Mouse (Mus musculus) kidney, postnatal 0 days (tissue): ENCODE results near the gene Robo2. TPM values are rescaled to one million over a fixed set of nuclear protein-coding genes. Genes with fewer than 3 reads are reported as not detected.
A peak's percentile ranks its signal among the peaks of the same experiment; 100 is the strongest.

ENCODE experiments used
- ATAC-seq: fragments of 200-750 bp; cut with Nextera tagmentation; replicated peaks from 2 replicates; pipeline ENCODE4 v1.8.0; 2017; ENCODE audit warnings: low read depth, moderate number of reproducible peaks, moderate TSS enrichment, moderate library complexity; ENCODE audit not compliant: low FRiP score
- DNase-seq: peaks from one replicate; pipeline ENCODE4 v3.0.0-alpha.2; 2016; ENCODE audit warnings: low spot score
- H3K27ac ChIP-seq: fragments of 300-500 bp; sonication (generic); 2 replicates; pipeline ENCODE4 v1.5.1; 2014; ENCODE audit warnings: mild to moderate bottlenecking
- H3K27me3 ChIP-seq: fragments of 300-500 bp; sonication (generic); 2 replicates; pipeline ENCODE4 v1.6.1; 2014; ENCODE audit warnings: low read length, mixed read lengths; ENCODE audit not compliant: insufficient read depth
- H3K36me3 ChIP-seq: fragments of 300-500 bp; sonication (generic); 2 replicates; pipeline ENCODE4 v1.6.1; 2014; ENCODE audit warnings: low read length, mixed read lengths; ENCODE audit not compliant: insufficient read depth
- H3K4me1 ChIP-seq: fragments of 300-500 bp; sonication (generic); replicated peaks from 2 replicates; pipeline ENCODE4 v1.6.1; 2014; ENCODE audit warnings: antibody characterized with exemption, low read length, mixed read lengths; ENCODE audit not compliant: insufficient read depth
- H3K4me2 ChIP-seq: fragments of 300-500 bp; sonication (generic); 2 replicates; pipeline ENCODE4 v1.6.1; 2014; ENCODE audit warnings: mild to moderate bottlenecking, low read length, moderate library complexity, mixed read lengths
- H3K4me3 ChIP-seq: fragments of 300-500 bp; sonication (generic); replicated peaks from 2 replicates; pipeline ENCODE4 v1.5.1; 2014; ENCODE audit warnings: low read depth, low read length
- H3K9ac ChIP-seq: fragments of 300-500 bp; sonication (generic); 2 replicates; pipeline ENCODE4 v1.6.1; 2014; ENCODE audit warnings: low read depth, low read length
- H3K9me3 ChIP-seq: fragments of 300-500 bp; sonication (generic); replicated peaks from 2 replicates; pipeline ENCODE4 v1.6.1; 2016; ENCODE audit warnings: low read length, inconsistent platforms, mixed read lengths
- CTCF ChIP-seq: IDR thresholded peaks from 2 replicates; pipeline ENCODE4 v1.5.1; 2016; ENCODE audit warnings: antibody characterized with exemption, low read depth, mild to moderate bottlenecking, moderate library complexity
- WGBS: fragments of 180-500 bp; shearing (Covaris S2); extraction: QIAGEN DNeasy Blood & Tissue Kit; methylation state at CpG from one replicate; pipeline ENCODE4 v1.1.7; 2014; 5-methylcytosine and 5-hydroxymethylcytosine counted together
- polyA plus RNA-seq: library from polyadenylated mRNA; unstranded; fragments of >200 nt; fragmentation: Nextera tagmentation; extraction: Ambion mirVana; gene quantifications from 2 replicates; pipeline ENCODE4 v1.2.1, GENCODE M21; 2015

Robo2 gene
- 30.7 and 34.0 TPM in 2 replicates for polyA plus RNA-seq

DNA sequence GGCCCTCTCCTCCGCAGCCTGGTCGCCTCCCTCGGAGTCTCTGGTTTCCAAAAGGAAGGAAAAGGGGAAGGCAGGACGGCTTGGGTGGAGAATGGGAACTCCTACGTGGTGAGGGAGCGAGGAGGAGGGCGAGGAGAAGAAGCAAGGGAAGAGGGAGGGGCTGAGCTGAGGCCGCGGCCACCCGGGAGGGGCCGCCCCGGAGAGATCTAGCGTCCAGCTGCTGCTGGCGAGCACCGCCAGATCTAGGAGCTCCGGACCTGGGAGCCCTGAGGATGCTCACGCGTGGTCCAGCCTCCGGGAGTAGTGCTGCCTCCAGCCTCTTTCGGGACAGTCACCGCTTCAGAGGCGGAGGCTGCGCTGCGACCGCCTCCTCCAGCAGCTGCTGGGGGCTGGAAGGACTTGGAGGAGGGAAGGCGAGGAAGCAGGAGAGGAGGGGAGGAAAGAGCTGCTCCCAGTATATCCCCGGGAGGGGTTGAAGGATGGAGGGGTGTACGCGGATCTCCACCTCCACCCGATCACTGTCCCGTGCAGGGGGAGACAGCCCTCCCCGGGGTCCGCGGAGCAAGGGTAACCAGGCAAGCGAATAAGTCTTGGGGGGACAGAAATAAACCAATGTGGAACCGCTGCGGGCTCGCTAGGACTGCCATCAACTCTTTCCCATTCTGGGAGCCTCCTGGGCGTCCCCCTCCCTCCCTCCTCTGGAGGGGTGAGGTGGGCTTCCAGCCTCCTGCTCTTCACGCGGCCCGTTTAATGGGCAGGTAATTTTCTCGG, at the start of gene Robo2:
Robo2 (minus strand) TSS at position 345 of the 771 bp plus-strand sequence.
- no peaks in the 10 kb centered on the region for H3K9me3 ChIP-seq

DNA sequence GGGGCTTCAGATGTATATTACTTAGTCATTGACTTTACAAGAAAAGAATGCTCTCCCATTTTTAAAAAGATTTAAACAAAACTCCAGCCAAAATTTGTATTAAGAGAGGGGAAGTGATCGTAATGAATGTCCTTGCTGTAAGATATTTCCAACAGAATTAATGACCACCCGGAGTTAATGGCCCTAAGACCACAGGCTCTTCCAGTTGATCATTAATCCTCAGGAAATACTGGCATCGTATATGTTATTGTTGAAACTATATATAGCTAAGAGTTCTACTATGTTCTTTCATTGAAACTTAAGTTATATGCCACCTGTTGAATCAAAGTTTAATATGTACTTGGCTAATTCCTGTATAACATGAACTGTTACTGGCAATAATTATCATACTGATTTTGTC, 46.5 kb upstream of the Robo2 start:
- Histone ChIP-seq H3K27ac (no peak overlapping the region), H3K4me2 (no peak overlapping the region), H3K4me3 (no peak overlapping the region), H3K9ac (no peak overlapping the region), H3K27me3 (no peaks in the 10 kb centered on the region), H3K4me1 (no peaks in the 10 kb centered on the region), H3K36me3 (no peaks in the 10 kb centered on the region), H3K9me3 (no peaks in the 10 kb centered on the region)
- peak; percentile 85 for DNase-seq
- no peak for TF ChIP-seq CTCF
- no peak for ATAC-seq
- WGBS = 7% methylated on average over 3 of the region's 3 CpGs

More for the DNA sequence above, at the start of gene Robo2:
- DNase-seq (peak; percentile 96), ATAC-seq (peak; percentile 85)
- under 1% methylated on average over 43 of the region's 43 CpGs for WGBS
- Histone ChIP-seq H3K9ac (peak within 1 kb of the TSS; percentile 51), H3K27me3 (no peaks in the 10 kb centered on the region), H3K4me1 (no peaks in the 10 kb centered on the region), H3K4me2 (peak within 1 kb of the TSS; percentile 90), H3K27ac (peak within 1 kb of the TSS; percentile 60; the same call in 1 of the 2 replicates), H3K36me3 (no peaks in the 10 kb centered on the region), H3K4me3 (peak within 1 kb of the TSS; percentile 48)
- no peak for TF ChIP-seq CTCF

DNA sequence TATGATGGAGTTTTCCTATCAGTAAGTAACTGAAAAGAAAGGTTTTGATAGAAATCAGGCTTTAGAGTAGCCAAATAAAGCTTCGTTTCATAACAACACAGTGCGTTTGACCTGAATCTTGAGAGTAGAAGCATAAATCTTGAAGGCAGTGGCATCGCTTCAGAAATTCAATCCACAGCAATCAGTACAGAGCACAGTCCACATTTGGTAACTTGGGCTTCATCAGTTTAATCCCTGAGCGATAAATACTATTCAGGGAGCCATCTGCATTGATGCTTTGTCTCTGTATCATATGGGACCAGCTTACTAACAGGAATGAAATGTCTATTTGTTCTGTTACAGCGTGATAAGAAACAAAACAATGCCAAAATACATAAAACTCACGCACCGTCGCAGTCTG, 46.1 kb upstream of the Robo2 start:
- H3K27ac ChIP-seq = no peak overlapping the region
- no peak for ATAC-seq

DNA sequence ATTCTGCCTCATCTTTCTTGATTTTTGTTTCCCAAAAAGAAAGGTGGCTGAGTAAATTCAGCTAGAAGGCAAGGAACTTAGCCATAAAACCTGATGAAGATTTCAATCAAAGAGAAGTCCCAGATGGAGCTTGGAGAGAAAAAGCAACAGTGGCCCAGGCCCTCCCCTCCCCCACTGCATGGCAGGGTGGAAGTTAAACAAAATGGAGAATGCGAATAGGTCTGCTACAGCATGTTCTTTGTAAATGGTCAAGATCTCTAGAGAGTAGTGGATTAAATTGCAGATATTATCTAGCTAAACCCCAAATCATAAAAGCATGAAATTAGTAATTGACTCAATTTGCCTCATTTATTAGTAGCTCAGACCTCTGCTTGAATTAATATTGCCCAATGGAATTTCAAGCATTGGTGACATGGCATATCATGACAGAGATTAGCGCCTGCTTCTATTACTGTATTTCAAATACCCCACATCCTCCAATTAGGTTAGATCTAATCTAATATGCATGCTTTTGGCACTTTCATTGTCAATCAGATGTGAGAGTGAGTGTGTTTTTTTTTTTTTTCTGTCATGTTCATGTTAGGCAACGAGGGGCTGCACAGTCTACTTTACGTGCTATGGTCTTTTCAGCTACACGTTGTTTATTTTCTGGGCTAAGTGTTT, 45.3 kb upstream of the Robo2 start:
- Histone ChIP-seq H3K27ac (no peak overlapping the region), H3K4me1 (no peaks in the 10 kb centered on the region), H3K4me2 (no peak overlapping the region), H3K9ac (no peak overlapping the region), H3K27me3 (no peaks in the 10 kb centered on the region), H3K9me3 (no peaks in the 10 kb centered on the region), H3K4me3 (no peak overlapping the region), H3K36me3 (no peaks in the 10 kb centered on the region)
- ATAC-seq (no peak), DNase-seq (no peak)
- TF ChIP-seq CTCF = no peak
- 64% methylated on average over 5 of the region's 5 CpGs for WGBS

More for the DNA sequence above, 46.1 kb upstream of the Robo2 start:
- H3K4me3 ChIP-seq = no peak overlapping the region
- no peak overlapping the region for H3K9ac ChIP-seq
- no peak overlapping the region for H3K4me2 ChIP-seq
- WGBS = 15% methylated on average over 8 of the region's 8 CpGs
- H3K36me3 ChIP-seq = no peaks in the 10 kb centered on the region
- no peaks in the 10 kb centered on the region for H3K4me1 ChIP-seq
- H3K27me3 ChIP-seq = no peaks in the 10 kb centered on the region
- peak; percentile 71 for DNase-seq
- TF ChIP-seq CTCF = no peak
- no peaks in the 10 kb centered on the region for H3K9me3 ChIP-seq

DNA sequence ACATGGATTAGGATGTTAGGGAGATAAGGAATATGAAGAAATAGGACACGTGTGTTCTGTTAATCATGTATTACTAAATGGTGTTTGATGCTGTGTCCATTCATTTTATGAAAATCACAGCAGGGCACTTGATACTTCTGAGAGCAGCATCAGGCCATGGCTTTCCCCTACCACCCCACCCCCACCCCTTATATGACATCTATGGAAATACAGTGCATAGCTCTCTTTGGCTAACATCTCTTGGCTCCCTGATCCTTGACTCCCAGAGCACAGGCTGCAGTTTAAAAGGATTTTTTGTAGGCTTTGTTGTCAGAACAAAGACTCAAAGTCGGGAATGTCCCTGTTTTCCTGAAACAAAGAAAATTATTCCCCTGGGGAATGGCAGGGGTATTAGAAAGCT, 43.6 kb upstream of the Robo2 start:
- TF ChIP-seq CTCF = no peak
- H3K9me3 ChIP-seq = no peaks in the 10 kb centered on the region
- DNase-seq (no peak), ATAC-seq (no peak)
- no peak overlapping the region for H3K9ac ChIP-seq
- no peak overlapping the region for H3K4me2 ChIP-seq
- H3K4me3 ChIP-seq = no peak overlapping the region
- no peaks in the 10 kb centered on the region for H3K36me3 ChIP-seq
- H3K27ac ChIP-seq = no peak overlapping the region
- no peaks in the 10 kb centered on the region for H3K27me3 ChIP-seq
- 44% methylated on average over 2 of the region's 2 CpGs for WGBS
- no peaks in the 10 kb centered on the region for H3K4me1 ChIP-seq

DNA sequence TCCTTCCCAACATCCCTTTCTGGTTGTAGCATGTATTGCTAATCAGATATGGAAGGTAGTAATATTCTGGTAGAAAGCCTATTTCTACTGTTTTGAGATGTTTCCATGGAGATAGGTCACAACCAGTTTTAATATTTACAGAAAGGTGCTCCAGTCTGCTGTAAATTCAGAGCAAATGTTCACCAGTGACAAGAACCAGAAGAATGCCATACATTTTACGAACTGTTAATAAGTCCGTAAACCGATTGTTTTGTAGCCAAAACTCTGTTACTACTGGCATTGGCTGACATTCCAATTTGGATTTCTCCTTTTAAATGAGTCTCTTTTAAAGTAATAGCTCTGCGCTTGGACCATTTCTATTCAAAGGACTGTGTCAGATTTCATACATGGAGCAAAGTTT, 36.4 kb upstream of the Robo2 start:
- TF ChIP-seq CTCF = no peak
- no peaks in the 10 kb centered on the region for H3K9me3 ChIP-seq
- no peak overlapping the region for H3K9ac ChIP-seq
- H3K4me1 ChIP-seq = no peaks in the 10 kb centered on the region
- DNase-seq (no peak), ATAC-seq (no peak)
- no peak overlapping the region for H3K4me2 ChIP-seq
- no peak overlapping the region for H3K27ac ChIP-seq
- no peaks in the 10 kb centered on the region for H3K27me3 ChIP-seq
- H3K4me3 ChIP-seq = no peak overlapping the region
- H3K36me3 ChIP-seq = no peaks in the 10 kb centered on the region
- 85% methylated on average over 4 of the region's 4 CpGs for WGBS
